Mouse (Mus musculus) left cerebral cortex, postnatal 10 days (tissue): Measurements from ENCODE around the gene Appl1. TPM values are rescaled to one million over a fixed set of nuclear protein-coding genes. Genes with fewer than 3 reads are reported as not detected.

Source experiments
- DNase-seq, 2 experiments: peaks; one replicate each; pipeline ENCODE4 v3.0.0; 2021 to 2022; ENCODE audit warnings: low spot score in 2 of 2, mixed read lengths in 1 of 2; ENCODE audit errors: extremely low spot score in 1 of 2
- intact Hi-C: fragments of 180-260 bp; cut with DNase I; formaldehyde crosslinking; loops from one replicate; pipeline ENCODE4 v1.15.1; 2025
- total RNA-seq, 2 experiments: library from RNA; stranded (reverse); gene quantifications; 2 replicates each; pipeline ENCODE4 v1.2.3; 2021

The Appl1 gene
- total RNA-seq, 2 experiments from 2014 or later = 58.0 to 61.3 TPM

- DNase-seq = no peak
- intact Hi-C loops = no loop called here
Observed at GRCm38 (mm10) chr14:26881700-26882099, 89.3 kb downstream of the Appl1 start.

GRCm38 (mm10) chr14:26879976-26880375, 91.1 kb downstream of the Appl1 start:
- no peak for DNase-seq
- intact Hi-C loops = no loop called here

GRCm38 (mm10) chr14:26878756-26879155, 92.3 kb downstream of the Appl1 start:
- DNase-seq = no peak
- intact Hi-C loops = no loop called here

Other genes with a start within 250 kb of the Appl1 start
- gene Asb14, start 76.7 kb downstream of the Appl1 start, total RNA-seq = under 1 TPM in 1 of 2 experiments, not detected in 1; 0.73 TPM
- not detected for gene Hesx1, start 23.2 kb upstream of the Appl1 start, total RNA-seq
- gene Il17rd, start 67.7 kb upstream of the Appl1 start, total RNA-seq = 1 to 10 TPM; 3.3 to 4.3 TPM
- gene Arhgef3, start 143.7 kb upstream of the Appl1 start, total RNA-seq = 10 to 100 TPM; 37.4 to 41.2 TPM